Mouse (Mus musculus): ENCODE measurements around the gene Sbk3.

DNA sequence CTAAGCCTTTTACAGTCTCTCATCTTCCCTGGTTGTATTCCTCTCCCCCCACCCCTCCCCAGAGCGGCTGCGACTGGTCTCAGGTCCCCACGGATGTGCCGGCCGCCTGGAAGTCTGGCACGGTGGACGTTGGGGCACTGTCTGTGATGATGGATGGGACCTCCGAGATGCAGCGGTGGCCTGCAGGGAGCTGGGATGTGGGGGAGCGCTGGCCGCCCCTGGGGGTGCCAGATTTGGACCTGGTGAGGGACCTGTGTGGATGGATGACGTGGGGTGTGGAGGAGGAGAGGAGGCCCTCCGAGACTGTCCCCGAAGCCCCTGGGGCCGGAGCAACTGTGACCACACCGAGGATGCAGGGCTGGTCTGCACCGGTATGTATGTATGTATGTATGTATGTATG is 42.6 kb downstream of the Sbk3 start:
- TF ChIP-seq MYOD1 (IDR thresholded peaks at IDR 0.05; ENCODE audit: control insufficient read depth in 1 of 3, insufficient read length in 2 of 3, low read depth in 2 of 3) (no peak), E2F4 (IDR thresholded peaks at IDR 0.05; ENCODE audit: insufficient read depth) (no peak), POLR2A (IDR thresholded peaks at IDR 0.05; ENCODE audit: insufficient read length, low read depth) (no peak)
